Mouse (Mus musculus) limb, embryonic 15.5 days (tissue): ENCODE data around the gene Gm14412. TPM values are rescaled to one million over a fixed set of nuclear protein-coding genes. Genes with fewer than 3 reads are reported as not detected.
"Not testable (repeated sequence)": the region's sequence is repeated elsewhere in the genome, so short reads cannot be mapped to it uniquely, and the experiment has no call there.

ENCODE experiments used
- ATAC-seq: fragments of 200-750 bp; cut with Nextera tagmentation; 2 replicates; pipeline ENCODE4 v1.8.0; 2017; ENCODE audit warnings: low read depth, moderate TSS enrichment; ENCODE audit not compliant: insufficient number of reproducible peaks, low FRiP score, low TSS enrichment
- H3K27ac ChIP-seq: fragments of 300-500 bp; sonication (generic); 2 replicates; pipeline ENCODE4 v1.5.1; 2015; ENCODE audit warnings: moderate library complexity, mild to moderate bottlenecking, inconsistent platforms
- H3K27me3 ChIP-seq: fragments of 300-500 bp; sonication (generic); 2 replicates; pipeline ENCODE4 v1.6.1; 2015; ENCODE audit warnings: inconsistent platforms
- H3K36me3 ChIP-seq: fragments of 300-500 bp; sonication (generic); 2 replicates; pipeline ENCODE4 v1.6.1; 2015; ENCODE audit warnings: inconsistent platforms
- H3K4me1 ChIP-seq: fragments of 300-500 bp; sonication (generic); 2 replicates; pipeline ENCODE4 v1.6.1; 2015; ENCODE audit warnings: inconsistent platforms
- H3K4me2 ChIP-seq: fragments of 300-500 bp; sonication (generic); 2 replicates; pipeline ENCODE4 v1.6.1; 2015; ENCODE audit warnings: mild to moderate bottlenecking, inconsistent platforms
- H3K4me3 ChIP-seq: fragments of 300-500 bp; sonication (generic); 2 replicates; pipeline ENCODE4 v1.5.1; 2015; ENCODE audit warnings: mild to moderate bottlenecking, inconsistent platforms
- H3K9ac ChIP-seq: fragments of 300-500 bp; sonication (generic); 2 replicates; pipeline ENCODE4 v1.6.1; 2015; ENCODE audit warnings: inconsistent platforms
- H3K9me3 ChIP-seq: fragments of 300-500 bp; sonication (generic); 2 replicates; pipeline ENCODE4 v1.6.1; 2016; ENCODE audit warnings: inconsistent platforms
- WGBS: fragments of 180-500 bp; shearing (Covaris S2); methylation state at CpG from one replicate; pipeline ENCODE4 v1.1.7; 2015; 5-methylcytosine and 5-hydroxymethylcytosine counted together
- polyA plus RNA-seq: library from polyadenylated mRNA; unstranded; fragments of >200 nt; fragmentation: Nextera tagmentation; extraction: Ambion mirVana; gene quantifications from 2 replicates; pipeline ENCODE4 v1.2.1, GENCODE M21; 2015

Gm14412 gene
- 0.09 and 0.25 TPM in 2 replicates for polyA plus RNA-seq

DNA sequence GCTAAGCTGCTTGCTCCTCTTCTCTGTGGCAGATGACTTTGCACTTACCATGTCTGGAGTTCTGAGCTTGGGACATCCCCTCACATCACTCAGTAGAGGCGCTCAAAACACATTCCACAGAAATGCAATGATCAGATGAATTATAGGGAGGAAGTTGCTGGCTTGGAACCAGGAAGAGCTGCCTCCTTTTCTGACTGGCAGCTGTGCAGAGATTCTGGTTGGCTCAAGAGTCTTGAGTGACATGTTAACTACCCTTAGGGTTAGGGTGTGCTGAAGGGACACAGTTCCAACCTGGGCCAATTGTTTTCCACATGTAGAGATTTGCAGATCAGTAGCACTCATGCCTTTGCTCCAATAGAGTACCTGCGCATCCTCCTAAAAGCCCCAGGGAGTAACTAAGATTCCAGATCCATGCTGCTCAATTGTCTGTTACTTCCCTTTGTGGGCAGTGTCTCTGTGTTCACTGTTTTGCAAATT, at the start of gene Gm14412:
Gene Gm14412 (minus strand): TSS at position 51 of the 477 bp plus-strand sequence.
- not testable (repeated sequence) for ATAC-seq, H3K9me3 ChIP-seq, H3K4me2 ChIP-seq, H3K27me3 ChIP-seq, H3K27ac ChIP-seq, H3K4me3 ChIP-seq, H3K36me3 ChIP-seq, H3K9ac ChIP-seq, H3K4me1 ChIP-seq
- WGBS: 81% methylated on average over 2 of the region's 2 CpGs

DNA sequence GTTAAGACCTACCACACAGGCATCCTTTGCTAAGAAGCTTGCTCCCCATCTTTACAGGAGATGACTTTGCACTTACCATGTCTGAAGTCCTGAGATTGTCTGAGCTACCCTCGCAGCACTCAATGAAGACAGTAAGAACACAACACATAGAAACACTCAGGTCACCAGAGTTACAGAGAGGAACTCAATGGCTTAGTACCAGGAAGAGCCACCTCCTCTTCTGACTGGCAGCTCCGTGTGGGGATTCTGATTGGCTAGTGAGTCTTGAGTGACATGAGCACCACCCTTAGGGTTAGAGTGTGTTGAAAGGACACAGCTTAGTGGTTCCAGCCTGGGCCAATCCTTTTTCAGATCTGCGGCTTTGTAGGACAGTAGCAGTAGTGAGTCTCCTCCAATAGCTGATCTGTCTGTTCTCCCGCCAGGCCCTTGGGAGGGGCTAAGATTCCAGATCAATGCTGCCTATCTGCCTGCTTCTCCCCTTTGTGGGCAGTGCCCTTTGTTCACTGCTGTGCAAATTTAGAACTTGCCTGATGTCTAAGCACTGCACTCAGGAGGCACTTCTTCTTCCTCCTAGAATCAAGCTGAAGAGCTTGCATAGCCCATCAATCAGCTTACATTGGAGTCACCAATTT, 5.7 kb upstream of the Gm14412 start:
- H3K36me3 ChIP-seq, H3K9me3 ChIP-seq, H3K4me1 ChIP-seq, ATAC-seq, H3K27me3 ChIP-seq, H3K27ac ChIP-seq, H3K4me2 ChIP-seq, H3K4me3 ChIP-seq, H3K9ac ChIP-seq: not testable (repeated sequence)
- WGBS: 77% methylated on average over 4 of the region's 4 CpGs

DNA sequence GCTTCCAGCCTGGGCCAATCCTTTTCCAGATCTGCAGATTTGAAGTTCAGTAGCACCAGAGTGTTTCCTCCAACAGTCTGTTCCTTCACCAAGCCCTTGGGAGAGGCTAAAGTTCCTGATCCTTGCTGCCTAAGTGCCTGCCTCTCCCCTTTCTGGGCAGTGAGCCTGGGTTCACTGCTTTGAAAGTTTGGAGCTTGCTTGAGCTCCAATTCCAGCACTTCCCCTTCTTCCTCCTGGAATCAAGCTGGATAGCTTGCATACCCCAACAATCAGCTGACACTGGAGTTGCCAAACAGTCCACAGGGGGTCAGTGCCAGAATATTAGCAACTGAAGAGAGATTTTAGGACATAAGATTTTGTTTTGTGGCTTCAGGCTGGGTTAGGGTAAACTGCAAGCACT, 2.7 kb downstream of the Gm14412 start:
- H3K27me3 ChIP-seq, H3K9ac ChIP-seq, H3K9me3 ChIP-seq, H3K36me3 ChIP-seq, H3K27ac ChIP-seq, ATAC-seq, H3K4me2 ChIP-seq, H3K4me3 ChIP-seq, H3K4me1 ChIP-seq: not testable (repeated sequence)

DNA sequence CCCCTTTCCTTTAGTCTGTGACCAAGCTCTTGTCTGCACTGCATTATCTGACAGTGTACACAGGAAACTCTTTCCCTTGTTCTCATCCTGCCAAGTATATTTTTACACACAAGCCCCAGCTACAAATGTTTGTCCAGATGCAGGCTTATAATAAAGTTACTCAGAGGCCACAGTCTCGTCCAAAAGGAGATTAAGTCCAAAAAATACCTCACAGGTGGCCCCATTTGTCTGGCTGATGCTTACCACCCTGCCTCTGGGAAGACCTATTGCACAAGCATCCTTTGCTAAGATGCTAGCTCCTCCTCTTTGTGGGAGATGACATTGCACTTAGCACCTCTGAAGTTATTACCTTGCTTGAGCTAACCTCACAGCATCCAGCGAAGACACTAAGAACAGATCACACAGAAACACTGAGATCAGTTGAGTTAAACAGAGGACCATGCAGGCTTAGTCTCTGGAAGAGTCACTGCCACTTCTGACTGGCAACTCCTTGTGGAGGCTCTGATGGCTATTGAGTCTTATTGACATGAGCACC, 3.3 kb downstream of the Gm14412 start:
- H3K4me3 ChIP-seq, H3K4me1 ChIP-seq, H3K27me3 ChIP-seq, H3K9ac ChIP-seq, H3K9me3 ChIP-seq, H3K36me3 ChIP-seq, H3K27ac ChIP-seq, H3K4me2 ChIP-seq: not testable (repeated sequence)
- WGBS: 55% methylated on average over 2 of the region's 2 CpGs
- ATAC-seq: peak; percentile 30; the same call in 1 of the 2 replicates

DNA sequence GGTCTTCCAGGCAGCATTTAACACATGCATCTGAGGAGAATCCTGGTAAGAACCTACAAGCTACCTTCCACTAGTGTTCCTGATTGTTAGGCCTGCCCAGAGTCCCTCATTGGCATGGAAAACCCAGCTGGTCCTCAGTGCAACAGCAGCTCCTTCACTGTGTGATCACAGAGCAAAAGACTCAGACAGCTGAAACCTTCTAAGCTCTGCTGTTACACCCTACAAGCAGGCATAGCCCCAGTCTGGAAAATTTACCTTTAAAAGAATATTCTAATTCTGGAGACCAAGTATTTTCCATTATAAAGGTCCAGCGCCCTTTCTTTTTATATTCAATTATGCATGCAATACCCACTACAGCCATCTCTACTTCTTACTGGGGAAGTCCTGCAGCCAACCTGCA, 5.1 kb downstream of the Gm14412 start:
- Histone ChIP-seq H3K9ac (no peak overlapping the region), H3K27ac (no peak overlapping the region), H3K36me3 (no peaks in the 10 kb centered on the region), H3K27me3 (no peaks in the 10 kb centered on the region), H3K9me3 (no peaks in the 10 kb centered on the region), H3K4me3 (no peak overlapping the region), H3K4me2 (no peak overlapping the region), H3K4me1 (no peaks in the 10 kb centered on the region)
- 84% methylated on average over 1 of the region's 1 CpGs for WGBS
- no peak for ATAC-seq

DNA sequence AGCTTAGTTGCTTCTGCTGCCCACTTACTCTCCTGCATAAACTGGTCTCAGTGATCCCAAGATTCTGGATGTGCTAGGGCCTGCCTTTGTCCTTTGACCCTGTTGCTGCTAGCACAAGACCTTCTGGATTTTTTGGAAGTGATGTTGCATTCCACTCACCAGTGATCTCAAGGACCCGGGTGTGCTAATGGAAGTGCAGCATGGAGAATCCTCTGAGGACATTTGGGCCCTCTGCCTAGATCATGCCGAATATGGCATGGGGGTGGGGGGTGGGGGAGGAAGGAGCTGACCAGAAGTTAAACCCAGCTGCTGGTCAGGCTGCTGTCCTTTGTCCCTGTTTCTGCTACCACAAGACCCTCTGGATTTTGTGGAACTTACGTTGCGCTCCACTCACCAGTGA, 14.5 kb downstream of the Gm14412 start:
- not testable (repeated sequence) for H3K4me3 ChIP-seq, H3K4me1 ChIP-seq, H3K36me3 ChIP-seq, H3K9me3 ChIP-seq, H3K9ac ChIP-seq, H3K27ac ChIP-seq, ATAC-seq, H3K27me3 ChIP-seq, H3K4me2 ChIP-seq
- WGBS: 93% methylated on average over 4 of the region's 4 CpGs

DNA sequence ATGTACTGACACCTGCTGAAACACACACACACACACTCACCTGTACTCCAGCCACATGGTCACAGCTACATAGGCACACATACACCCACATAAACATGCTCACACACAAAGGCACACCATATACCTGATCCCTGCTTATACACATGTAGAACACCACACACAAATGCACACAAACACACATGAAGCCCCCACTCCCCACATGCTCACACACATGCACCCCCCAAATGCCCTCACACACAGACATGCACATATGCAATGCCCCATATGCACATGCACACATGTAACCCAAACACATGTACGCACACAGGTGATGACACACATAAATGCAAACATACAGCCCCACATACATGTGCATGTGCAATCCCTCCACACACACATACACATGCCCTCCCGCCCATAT, 19.1 kb downstream of the Gm14412 start:
- ATAC-seq, H3K4me1 ChIP-seq, H3K27me3 ChIP-seq, H3K9ac ChIP-seq, H3K4me2 ChIP-seq, H3K4me3 ChIP-seq, H3K36me3 ChIP-seq, H3K9me3 ChIP-seq, H3K27ac ChIP-seq: not testable (repeated sequence)
- WGBS: no CpG with 5 or more reads among the region's 2 CpGs

DNA sequence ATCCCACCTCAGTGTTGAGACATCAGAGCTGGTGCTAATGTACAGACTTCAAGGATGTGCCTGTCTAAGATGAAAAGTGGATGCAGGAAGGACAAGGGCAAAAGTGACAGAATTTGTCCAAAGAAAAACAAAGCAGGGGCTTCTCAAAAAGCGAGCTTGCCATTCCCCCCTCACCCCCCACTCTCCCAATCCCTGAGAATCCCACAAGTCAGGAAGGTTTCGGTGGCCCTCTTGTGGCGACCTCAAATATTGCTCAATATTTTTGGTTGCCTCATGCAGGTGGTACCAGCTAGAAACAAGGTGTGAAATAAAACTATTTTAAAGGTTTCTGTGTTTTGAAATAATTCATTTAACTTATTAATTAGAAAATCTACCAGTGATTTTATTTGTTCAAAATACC, 40.4 kb downstream of the Gm14412 start:
- 12% methylated on average over 3 of the region's 3 CpGs for WGBS
- H3K4me1 ChIP-seq, H3K27ac ChIP-seq, H3K27me3 ChIP-seq, ATAC-seq, H3K4me3 ChIP-seq, H3K36me3 ChIP-seq, H3K9ac ChIP-seq, H3K9me3 ChIP-seq, H3K4me2 ChIP-seq: not testable (repeated sequence)

DNA sequence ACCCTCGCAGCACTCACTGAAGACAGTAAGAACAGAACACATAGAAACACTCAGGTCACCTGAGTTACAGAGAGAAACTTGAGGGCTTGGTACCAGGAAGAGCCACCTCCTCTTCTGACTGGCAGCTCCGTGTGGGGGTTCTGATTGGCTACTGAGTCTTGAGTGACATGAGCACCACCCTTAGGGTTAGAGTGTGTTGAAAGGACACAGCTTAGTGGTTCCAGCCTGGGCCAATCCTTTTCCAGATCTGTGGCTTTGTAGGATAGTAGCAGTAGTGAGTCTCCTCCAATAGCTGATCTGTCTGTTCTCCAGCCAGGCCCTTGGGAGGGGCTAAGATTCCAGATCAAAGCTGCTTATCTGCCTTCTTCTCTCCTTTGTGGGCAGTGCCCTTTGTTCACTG, 46.4 kb downstream of the Gm14412 start:
- not testable (repeated sequence) for H3K9ac ChIP-seq, H3K27me3 ChIP-seq, H3K9me3 ChIP-seq, H3K4me1 ChIP-seq, H3K27ac ChIP-seq, H3K4me2 ChIP-seq, H3K4me3 ChIP-seq, ATAC-seq, H3K36me3 ChIP-seq
- WGBS: 73% methylated on average over 1 of the region's 2 CpGs

DNA sequence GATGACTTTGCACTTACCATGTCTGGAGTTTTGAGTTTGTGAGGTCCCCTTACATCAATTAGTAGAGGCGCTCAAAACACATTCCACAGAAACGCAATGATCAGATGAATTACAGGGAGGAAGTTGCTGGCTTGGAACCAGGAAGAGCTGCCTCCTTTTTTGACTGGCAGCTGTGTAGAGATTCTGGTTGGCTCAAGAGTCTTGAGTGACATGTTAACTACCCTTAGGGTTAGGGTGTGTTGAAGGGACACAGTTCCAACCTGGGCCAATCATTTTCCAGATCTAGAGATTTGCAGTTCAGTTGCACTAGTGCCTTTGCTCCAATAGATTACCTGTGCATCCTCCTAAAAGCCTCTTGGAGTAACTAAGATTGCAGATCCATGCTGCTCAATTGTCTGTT, 51.9 kb downstream of the Gm14412 start:
- H3K27me3 ChIP-seq, H3K9ac ChIP-seq, H3K4me2 ChIP-seq, H3K4me1 ChIP-seq, H3K27ac ChIP-seq, ATAC-seq, H3K36me3 ChIP-seq, H3K4me3 ChIP-seq, H3K9me3 ChIP-seq: not testable (repeated sequence)
- 84% methylated on average over 2 of the region's 2 CpGs for WGBS

DNA sequence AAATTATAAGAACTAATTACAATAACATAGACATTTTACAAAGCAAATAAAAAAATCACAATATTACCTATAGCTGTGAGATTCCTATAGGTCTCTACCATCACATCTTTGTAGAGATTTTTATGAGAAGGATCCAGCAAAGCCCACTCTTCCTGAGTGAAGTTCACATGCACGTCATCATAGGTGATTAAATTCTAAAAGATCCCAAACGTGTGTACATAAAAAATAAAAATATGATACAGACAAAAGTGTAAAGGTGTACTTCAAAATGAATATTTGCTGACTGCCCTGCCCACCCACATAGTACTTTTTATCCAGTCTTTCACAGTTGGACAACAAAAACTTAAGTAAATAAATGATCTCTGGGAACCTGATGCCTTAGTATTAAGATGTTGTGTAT, 57.2 kb downstream of the Gm14412 start, which contains the start of gene Gm14409:
Gene Gm14409 (minus strand): TSS at position 101 of the 400 bp plus-strand sequence.
- H3K27ac ChIP-seq, H3K4me1 ChIP-seq, H3K9ac ChIP-seq, H3K27me3 ChIP-seq, H3K4me2 ChIP-seq, H3K4me3 ChIP-seq, H3K36me3 ChIP-seq, ATAC-seq, H3K9me3 ChIP-seq: not testable (repeated sequence)
- WGBS: no CpG with 5 or more reads among the region's 2 CpGs
